Mouse (Mus musculus) neural tube, embryonic 14.5 days (tissue): ENCODE results near the gene Manbal. TPM values are rescaled to one million over a fixed set of nuclear protein-coding genes. Genes with fewer than 3 reads are reported as not detected.

Experiments used
- ATAC-seq: fragments of 200-750 bp; cut with Nextera tagmentation; 2 replicates; pipeline ENCODE4 v1.8.0; 2017; ENCODE audit warnings: low read depth, mild to moderate bottlenecking, moderate TSS enrichment, moderate library complexity
- H3K27ac ChIP-seq: fragments of 300-500 bp; sonication (generic); 2 replicates; pipeline ENCODE4 v1.5.1; 2014; ENCODE audit warnings: low read depth, mild to moderate bottlenecking, control low read depth, low read length, moderate library complexity, mixed read lengths
- H3K27me3 ChIP-seq: fragments of 300-500 bp; sonication (generic); 2 replicates; pipeline ENCODE4 v1.6.1; 2014; ENCODE audit warnings: low read length; ENCODE audit not compliant: control insufficient read depth, insufficient read depth
- H3K36me3 ChIP-seq: fragments of 300-500 bp; sonication (generic); 2 replicates; pipeline ENCODE4 v1.6.1; 2014; ENCODE audit warnings: low read length, mixed read lengths; ENCODE audit not compliant: control insufficient read depth, insufficient read depth
- H3K4me1 ChIP-seq: fragments of 300-500 bp; sonication (generic); 2 replicates; pipeline ENCODE4 v1.6.1; 2014; ENCODE audit warnings: low read length; ENCODE audit not compliant: control insufficient read depth, insufficient read depth
- H3K4me2 ChIP-seq: fragments of 300-500 bp; sonication (generic); 2 replicates; pipeline ENCODE4 v1.6.1; 2014; ENCODE audit warnings: mild to moderate bottlenecking, low read depth, low read length, control low read depth
- H3K4me3 ChIP-seq: fragments of 300-500 bp; sonication (generic); 2 replicates; pipeline ENCODE4 v1.5.1; 2014; ENCODE audit warnings: low read depth, low read length, control low read depth, mixed read lengths
- H3K9ac ChIP-seq: fragments of 300-500 bp; sonication (generic); replicated peaks from 2 replicates; pipeline ENCODE4 v1.6.1; 2014; ENCODE audit warnings: low read depth, mild to moderate bottlenecking, control low read depth, low read length, mixed read lengths
- H3K9me3 ChIP-seq: fragments of 300-500 bp; sonication (generic); 2 replicates; pipeline ENCODE4 v1.6.1; 2016; ENCODE audit warnings: low read length; ENCODE audit not compliant: control insufficient read depth
- WGBS: fragments of 180-500 bp; shearing (Covaris S2); extraction: QIAGEN DNeasy Blood & Tissue Kit; methylation state at CpG from one replicate; pipeline ENCODE4 v1.1.7; 2014; 5-methylcytosine and 5-hydroxymethylcytosine counted together
- polyA plus RNA-seq: library from polyadenylated mRNA; unstranded; fragments of >200 nt; fragmentation: Nextera tagmentation; extraction: Ambion mirVana; gene quantifications from 2 replicates; pipeline ENCODE4 v1.2.1, GENCODE M21; 2014

Gene Manbal
- polyA plus RNA-seq, 1 experiment from 2014 or later, result 58.5 TPM

DNA sequence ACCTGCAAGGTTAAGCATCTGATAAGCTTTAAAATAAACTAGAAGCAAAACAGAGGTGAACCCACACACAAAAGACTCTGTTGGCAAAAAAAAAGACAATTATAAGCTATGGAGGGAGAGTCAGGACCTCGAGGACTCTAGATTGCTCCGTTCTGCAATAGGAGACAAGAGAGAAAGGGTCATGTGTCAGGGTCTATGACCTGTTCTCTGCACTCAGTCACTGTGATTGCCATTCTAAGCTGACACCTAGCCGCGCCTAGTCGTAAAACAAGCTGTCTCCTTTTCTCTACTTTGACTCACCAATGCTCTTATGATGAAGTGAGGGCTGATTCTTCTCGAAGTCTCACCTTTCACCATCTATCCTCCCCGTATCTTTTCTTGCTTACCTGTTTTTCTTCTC, 45.1 kb downstream of the Manbal start:
- no peak overlapping the region for H3K4me2 ChIP-seq
- no peak overlapping the region for H3K27ac ChIP-seq
- H3K4me1 ChIP-seq, result no peaks in the 10 kb centered on the region
- no peaks in the 10 kb centered on the region for H3K36me3 ChIP-seq
- H3K9ac ChIP-seq, result no peak overlapping the region
- H3K9me3 ChIP-seq, result no peaks in the 10 kb centered on the region
- no peaks in the 10 kb centered on the region for H3K27me3 ChIP-seq
- WGBS, result 58% methylated on average over 7 of the region's 7 CpGs
- ATAC-seq, result no peak
- H3K4me3 ChIP-seq, result no peak overlapping the region

GRCm38 (mm10) chr2:157417229-157417628, 49.8 kb downstream of the Manbal start:
- no peak for ATAC-seq
- 53% methylated on average over 6 of the region's 6 CpGs for WGBS

DNA sequence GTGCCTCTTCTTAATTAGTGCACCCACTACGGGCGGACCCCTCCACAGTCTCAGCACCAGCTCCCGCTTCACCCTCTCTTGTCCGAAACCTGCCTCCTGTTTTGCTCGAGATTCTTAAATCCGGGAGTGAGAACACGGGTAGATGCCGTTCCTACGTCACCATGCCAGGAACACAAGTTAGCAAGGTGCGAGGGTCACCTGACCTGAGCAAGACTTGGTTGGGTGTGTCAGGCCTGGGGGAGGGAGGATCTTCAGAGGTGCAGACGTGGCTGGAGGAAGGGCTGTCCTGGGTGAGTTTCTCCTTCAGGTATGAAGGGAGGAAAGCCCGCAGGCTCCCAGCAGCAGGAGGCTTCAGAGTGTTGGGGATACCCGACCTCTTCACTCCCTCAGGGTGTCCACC, 50.8 kb downstream of the Manbal start, which contains the start of gene Src:
Gene Src, plus strand, starts transcription at position 239 of the 400 bp plus-strand sequence.
- WGBS, result 18% methylated on average over 13 of the region's 13 CpGs
- Histone ChIP-seq H3K9ac (no peak within 1 kb of the TSS), H3K27ac (no peak within 1 kb of the TSS)

More at GRCm38 (mm10) chr2:157417229-157417628, 49.8 kb downstream of the Manbal start:
- Histone ChIP-seq H3K27me3 (no peaks in the 10 kb centered on the region), H3K27ac (no peak overlapping the region), H3K9ac (no peak overlapping the region), H3K4me3 (no peak overlapping the region), H3K36me3 (no peaks in the 10 kb centered on the region), H3K4me2 (no peak overlapping the region), H3K9me3 (no peaks in the 10 kb centered on the region), H3K4me1 (no peaks in the 10 kb centered on the region; the same call in 1 of the 2 replicates)

GRCm38 (mm10) chr2:157418609-157419071, 51.2 kb downstream of the Manbal start:
- Histone ChIP-seq H3K4me1 (peaks cover 9% of the 10 kb centered on the region), H3K27me3 (no peaks in the 10 kb centered on the region), H3K36me3 (no peaks in the 10 kb centered on the region), H3K4me2 (no peak overlapping the region), H3K9me3 (no peaks in the 10 kb centered on the region), H3K4me3 (no peak overlapping the region), H3K9ac (no peak overlapping the region), H3K27ac (no peak overlapping the region)
- ATAC-seq, result 0 out of 2 replicates have a peak, but pooled peaks have one; percentile 13
- WGBS, result 4% methylated on average over 7 of the region's 7 CpGs

More for the DNA sequence above, 50.8 kb downstream of the Manbal start, which contains the start of gene Src:
- H3K27me3 ChIP-seq, result no peaks in the 10 kb centered on the region
- H3K4me3 ChIP-seq, result no peak within 1 kb of the TSS
- no peak within 1 kb of the TSS for H3K4me2 ChIP-seq
- no peak for ATAC-seq
- no peaks in the 10 kb centered on the region for H3K36me3 ChIP-seq
- H3K4me1 ChIP-seq, result peaks cover 4% of the 10 kb centered on the region
- no peaks in the 10 kb centered on the region for H3K9me3 ChIP-seq

DNA sequence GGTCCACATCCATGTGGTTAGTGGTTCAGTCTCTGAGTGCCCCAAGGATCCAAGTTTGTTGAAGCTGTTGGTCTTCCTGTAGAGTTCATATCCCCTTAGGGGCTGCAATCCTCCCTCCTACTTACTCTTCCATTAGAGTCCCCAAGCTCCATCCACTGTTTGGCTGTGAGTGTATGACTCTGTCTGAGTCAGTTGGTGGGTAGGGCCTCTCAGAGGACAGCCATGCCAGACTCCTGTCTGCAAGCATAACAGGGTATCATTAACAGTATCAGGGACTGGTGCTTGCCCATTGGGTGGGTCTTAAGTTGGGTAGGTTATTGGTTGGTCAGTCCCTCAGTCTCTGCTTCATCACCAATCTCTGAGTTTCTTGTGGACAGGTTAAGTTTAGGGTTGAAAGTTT, 52.1 kb downstream of the Manbal start:
- Histone ChIP-seq H3K4me3 (no peak overlapping the region), H3K4me2 (no peak overlapping the region), H3K9me3 (no peaks in the 10 kb centered on the region), H3K27me3 (no peaks in the 10 kb centered on the region), H3K9ac (no peak overlapping the region), H3K4me1 (peaks cover 11% of the 10 kb centered on the region), H3K36me3 (no peaks in the 10 kb centered on the region), H3K27ac (no peak overlapping the region)
- no peak for ATAC-seq

GRCm38 (mm10) chr2:157420404-157420803, 53.0 kb downstream of the Manbal start:
- Histone ChIP-seq H3K27ac (no peak overlapping the region), H3K9ac (no peak overlapping the region), H3K9me3 (no peaks in the 10 kb centered on the region), H3K36me3 (no peaks in the 10 kb centered on the region), H3K4me1 (peaks cover 18% of the 10 kb centered on the region), H3K4me3 (no peak overlapping the region), H3K27me3 (no peaks in the 10 kb centered on the region), H3K4me2 (no peak overlapping the region)
- WGBS, result 79% methylated on average over 4 of the region's 4 CpGs
- no peak for ATAC-seq

DNA sequence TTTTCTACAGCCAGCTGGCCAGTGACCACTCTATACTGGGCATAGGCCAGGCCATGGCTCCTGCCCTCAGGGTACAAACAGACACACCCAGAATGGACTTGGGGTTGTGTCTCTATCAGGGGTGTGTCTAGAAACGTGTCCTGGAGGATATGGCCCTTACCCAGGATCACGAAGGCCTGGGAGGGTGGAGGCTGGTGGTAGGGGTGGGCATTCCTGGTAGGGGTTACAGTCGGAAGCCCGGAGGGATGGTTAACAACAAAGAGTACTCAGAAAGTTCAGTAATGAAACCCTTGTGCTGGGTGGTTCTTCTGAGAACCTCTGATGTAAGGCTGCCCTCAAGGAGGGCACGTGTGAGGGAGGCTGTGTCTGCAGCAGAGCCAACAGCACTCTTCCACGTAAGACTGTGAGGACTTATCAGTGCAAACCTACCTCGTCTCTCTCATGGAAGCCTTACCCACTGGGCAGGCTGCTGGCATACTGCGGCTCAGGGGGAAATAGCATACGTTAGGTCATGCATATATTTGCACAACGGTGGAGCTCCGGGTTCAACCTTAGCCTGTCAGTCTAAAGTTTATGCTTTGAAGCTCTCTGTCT, 54.8 kb downstream of the Manbal start:
- Histone ChIP-seq H3K27me3 (no peaks in the 10 kb centered on the region), H3K9me3 (no peaks in the 10 kb centered on the region), H3K9ac (no peak overlapping the region), H3K36me3 (no peaks in the 10 kb centered on the region), H3K4me2 (no peak overlapping the region), H3K27ac (no peak overlapping the region), H3K4me1 (peaks cover 33% of the 10 kb centered on the region), H3K4me3 (no peak overlapping the region)
- ATAC-seq, result no peak
- WGBS, result 75% methylated on average over 11 of the region's 11 CpGs

DNA sequence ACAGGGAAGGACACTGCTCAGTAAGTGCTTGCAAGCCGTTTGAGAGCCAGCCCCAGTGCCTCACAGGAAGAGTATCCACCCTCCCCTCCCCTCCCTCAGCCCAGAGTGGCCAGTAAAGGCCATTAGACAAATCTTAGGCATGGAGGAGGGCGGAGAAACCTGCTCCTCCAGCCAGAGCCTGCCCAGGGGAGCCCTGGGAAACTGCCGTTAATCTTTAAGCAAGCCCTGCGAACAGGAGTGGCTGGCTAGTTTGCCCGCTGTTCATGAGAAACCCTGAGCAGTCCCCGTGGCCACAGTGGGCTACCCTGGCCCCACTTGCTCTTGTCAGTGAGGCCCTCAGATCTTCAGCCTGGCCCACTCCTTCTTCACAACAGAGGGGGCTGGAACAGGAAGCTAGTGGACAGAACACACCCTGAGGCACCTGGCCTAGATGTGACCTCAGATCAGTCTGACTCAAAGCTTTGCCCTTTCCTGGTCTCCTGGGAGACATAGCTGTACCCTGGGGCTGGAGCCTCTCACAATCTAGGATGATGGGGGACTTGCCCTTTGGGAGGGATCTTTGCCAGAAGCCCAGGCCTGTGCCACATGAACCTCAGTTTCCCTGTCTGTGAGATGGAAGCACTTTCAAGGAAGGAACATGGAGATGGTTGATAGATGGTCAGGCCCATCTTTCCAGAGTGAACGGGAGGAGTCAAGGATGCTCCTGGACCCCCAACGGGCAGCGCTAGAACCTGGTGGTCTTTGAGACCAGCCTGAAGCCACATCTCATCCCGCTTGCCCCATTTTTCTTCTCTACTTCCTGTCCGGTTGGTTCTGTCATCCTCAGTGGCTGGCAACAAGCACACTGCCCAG, 55.7 kb downstream of the Manbal start:
- 0 out of 2 replicates have a peak, but pooled peaks cover 5% of the 10 kb centered on the region for H3K36me3 ChIP-seq
- no peaks in the 10 kb centered on the region for H3K27me3 ChIP-seq
- no peaks in the 10 kb centered on the region for H3K9me3 ChIP-seq
- peaks cover 40% of the 10 kb centered on the region for H3K4me1 ChIP-seq
- H3K9ac ChIP-seq, result peak overlapping the region; percentile 99
- no peak for ATAC-seq
- WGBS, result 37% methylated on average over 11 of the region's 11 CpGs
- peak overlapping the region; percentile 93 for H3K4me2 ChIP-seq
- peak overlapping the region; percentile 89 for H3K27ac ChIP-seq
- peak overlapping the region; percentile 86 for H3K4me3 ChIP-seq

DNA sequence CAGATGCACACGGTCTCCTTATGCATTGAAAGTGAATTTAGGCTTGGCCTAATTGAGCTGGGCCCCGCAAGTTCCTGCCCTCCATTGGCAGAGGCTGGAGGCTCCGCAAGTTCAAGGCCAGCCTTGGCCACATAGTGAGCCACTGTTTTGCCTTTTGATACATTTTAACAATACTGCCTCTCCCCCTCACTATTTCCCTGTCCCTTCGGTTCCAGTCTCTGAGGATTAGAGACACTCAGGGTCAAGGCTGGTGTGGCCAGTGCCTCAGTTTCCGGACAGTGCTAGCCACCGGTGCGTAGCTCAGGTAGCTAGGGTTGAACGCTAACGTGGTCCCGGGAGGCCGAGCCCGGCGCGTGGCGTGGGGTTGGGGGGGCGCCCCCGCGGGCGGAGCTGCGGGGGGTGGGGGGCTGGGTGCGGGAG, 56.3 kb downstream of the Manbal start:
- Histone ChIP-seq H3K27ac (peak overlapping the region; percentile 89), H3K27me3 (no peaks in the 10 kb centered on the region), H3K4me2 (peak overlapping the region; percentile 93), H3K36me3 (0 out of 2 replicates have a peak, but pooled peaks cover 5% of the 10 kb centered on the region), H3K4me3 (peak overlapping the region; percentile 86), H3K9me3 (no peaks in the 10 kb centered on the region), H3K9ac (peak overlapping the region; percentile 99), H3K4me1 (peaks cover 44% of the 10 kb centered on the region)
- no peak; the same call in 1 of the 2 replicates for ATAC-seq
- WGBS, result 6% methylated on average over 19 of the region's 21 CpGs
